Mouse (Mus musculus): Measurements from ENCODE around the gene Rogdi. TPM values are rescaled to one million over a fixed set of nuclear protein-coding genes. Genes with fewer than 3 reads are reported as not detected.
A peak's percentile ranks its signal among the peaks of the same experiment; 100 is the strongest.

The Rogdi gene
- polyA plus RNA-seq, 1 experiment = 50.5 TPM

DNA sequence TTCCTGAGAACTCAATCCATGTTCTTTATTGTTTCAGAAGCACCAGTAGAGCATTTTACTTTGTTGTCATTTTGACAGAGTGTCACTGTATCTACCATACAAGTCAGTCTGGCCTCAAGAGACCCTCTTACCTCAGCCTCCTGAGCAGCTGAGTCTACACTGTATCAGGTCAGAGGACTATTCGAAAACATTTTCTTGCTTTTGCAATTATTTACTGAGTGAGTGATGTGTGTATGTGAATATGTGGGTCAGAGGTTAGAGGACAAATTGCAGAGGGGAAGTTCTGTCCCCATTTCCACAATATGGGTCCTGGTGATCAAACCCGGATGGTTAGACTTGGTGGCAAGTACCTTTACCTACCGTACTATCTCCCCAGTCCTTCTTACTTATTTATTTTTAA is 10.7 kb upstream of the Rogdi start:
- Histone ChIP-seq H3K36me3 (ENCODE audit: control insufficient read depth, insufficient read depth) (peaks cover 75% of the 10 kb centered on the region), H3K4me3 (no peak overlapping the region), H3K4me2 (ENCODE audit: low read depth) (no peak overlapping the region), H3K27me3 (ENCODE audit: control insufficient read depth, insufficient read depth, insufficient read length) (no peaks in the 10 kb centered on the region), H3K79me2 (ENCODE audit: control insufficient read depth, insufficient read depth) (no peaks in the 10 kb centered on the region), H3ac (ENCODE audit: control insufficient read depth, insufficient read length) (no peak overlapping the region)
- TF ChIP-seq POLR2A (IDR thresholded peaks at IDR 0.05; ENCODE audit: insufficient read length, low read depth) (no peak), SRF (IDR thresholded peaks at IDR 0.05; ENCODE audit: control insufficient read depth, insufficient read length, low read depth) (no peak), MYOD1 (IDR thresholded peaks at IDR 0.05; ENCODE audit: control insufficient read depth in 1 of 3, insufficient read length in 2 of 3, low read depth in 2 of 3) (no peak), TCF12 (IDR thresholded peaks at IDR 0.05; ENCODE audit: insufficient read depth, poor library complexity, severe bottlenecking) (no peak), TCF3 (IDR thresholded peaks at IDR 0.05; ENCODE audit: insufficient read length, low read depth) (no peak), MAX (IDR thresholded peaks at IDR 0.05; ENCODE audit: low read depth) (no peak)

GRCm38 (mm10) chr16:5014578-5014977 is 1.2 kb upstream of the Rogdi start:
- H3K79me2 ChIP-seq (ENCODE audit: control insufficient read depth, insufficient read depth) = no peaks in the 10 kb centered on the region
- no peak overlapping the region for H3K4me2 ChIP-seq (ENCODE audit: low read depth)
- no peak overlapping the region for H3ac ChIP-seq (ENCODE audit: control insufficient read depth, insufficient read length)
- no peak overlapping the region for H3K4me3 ChIP-seq
- no peak for TF ChIP-seq TCF12 (IDR thresholded peaks at IDR 0.05; ENCODE audit: insufficient read depth, poor library complexity, severe bottlenecking)
- TF ChIP-seq CEBPB (IDR thresholded peaks at IDR 0.05; ENCODE audit: insufficient read depth, poor library complexity, severe bottlenecking) = no peak
- no peak for TF ChIP-seq POLR2A (IDR thresholded peaks at IDR 0.05; ENCODE audit: insufficient read length, low read depth)
- no peak for TF ChIP-seq SRF (IDR thresholded peaks at IDR 0.05; ENCODE audit: control insufficient read depth, insufficient read length, low read depth)
- no peak for TF ChIP-seq MYOD1 (IDR thresholded peaks at IDR 0.05; ENCODE audit: control insufficient read depth in 1 of 3, insufficient read length in 2 of 3, low read depth in 2 of 3)
- no peak for TF ChIP-seq USF1 (IDR thresholded peaks at IDR 0.05; ENCODE audit: low read depth)
- TF ChIP-seq REST (IDR thresholded peaks at IDR 0.05; ENCODE audit: insufficient read depth, insufficient read length) = no peak
- TF ChIP-seq MAX (IDR thresholded peaks at IDR 0.05; ENCODE audit: low read depth) = no peak
- TF ChIP-seq TCF3 (IDR thresholded peaks at IDR 0.05; ENCODE audit: insufficient read length, low read depth) = no peak
- TF ChIP-seq MYOG (IDR thresholded peaks at IDR 0.05; ENCODE audit: control insufficient read depth in 1 of 3, insufficient read depth in 1 of 3, insufficient read length in 2 of 3, low read depth in 2 of 3) = no peak
- TF ChIP-seq POLR2AphosphoS2 (IDR thresholded peaks at IDR 0.05; ENCODE audit: insufficient read length, low read depth) = no peak
- TF ChIP-seq E2F4 (IDR thresholded peaks at IDR 0.05; ENCODE audit: insufficient read depth) = no peak
- no peaks in the 10 kb centered on the region for H3K27me3 ChIP-seq (ENCODE audit: control insufficient read depth, insufficient read depth, insufficient read length)
- H3K36me3 ChIP-seq (ENCODE audit: control insufficient read depth, insufficient read depth) = peaks cover 29% of the 10 kb centered on the region

DNA sequence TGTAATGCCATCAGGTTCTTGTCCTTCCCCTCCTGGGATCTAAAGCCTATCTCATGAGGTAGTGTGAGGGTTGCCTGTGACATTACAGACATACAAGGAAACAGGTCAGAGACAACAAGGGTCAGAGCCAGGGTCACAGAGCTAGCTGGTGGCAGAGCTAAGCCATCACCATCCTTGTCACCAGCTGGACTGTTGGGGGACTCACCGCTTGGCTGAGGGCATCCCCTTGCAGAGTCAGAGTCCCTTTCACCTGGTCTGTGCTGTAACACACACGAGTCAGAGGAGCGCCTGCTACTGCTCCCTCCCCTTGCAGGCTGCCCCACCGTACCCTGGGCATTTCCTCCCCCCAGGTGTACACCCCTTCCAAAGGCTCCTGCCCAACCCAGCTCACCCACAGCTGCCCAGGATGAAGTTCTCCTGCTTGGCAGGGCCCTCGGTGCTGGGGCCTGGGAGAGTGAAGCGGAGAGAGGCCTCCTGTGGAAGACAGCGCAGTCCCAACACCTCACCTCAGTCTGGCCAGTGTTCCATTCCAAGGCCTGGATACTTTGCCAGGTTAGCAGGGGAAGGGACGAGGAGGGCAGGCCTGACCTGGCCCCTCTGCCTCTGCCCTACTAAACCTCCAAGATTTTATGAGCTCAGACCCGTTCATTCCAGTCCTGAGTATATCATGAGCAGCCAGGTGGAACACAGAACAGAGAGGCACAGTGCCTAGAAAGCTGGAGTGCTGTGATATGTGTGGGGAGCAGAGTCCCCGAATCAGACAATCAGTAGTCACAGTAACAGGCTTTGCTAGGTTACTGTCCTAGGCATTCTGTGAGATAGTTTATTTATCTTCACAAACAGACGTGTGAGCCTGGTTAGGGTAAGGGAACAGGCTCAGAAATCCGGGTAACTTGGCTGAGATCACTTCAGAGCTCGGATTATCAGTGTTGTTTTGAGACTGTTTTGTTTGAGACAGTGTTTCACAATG is 1.0 kb downstream of the Rogdi start:
- peak overlapping the region; percentile 16 for H3ac ChIP-seq (ENCODE audit: control insufficient read depth, insufficient read length)
- H3K36me3 ChIP-seq (ENCODE audit: control insufficient read depth, insufficient read depth) = peaks cover 10% of the 10 kb centered on the region
- H3K27me3 ChIP-seq (ENCODE audit: control insufficient read depth, insufficient read depth, insufficient read length) = no peaks in the 10 kb centered on the region
- H3K4me2 ChIP-seq (ENCODE audit: low read depth) = peak overlapping the region; percentile 97
- H3K4me3 ChIP-seq = peak overlapping the region; percentile 32
- no peak for TF ChIP-seq TCF12 (IDR thresholded peaks at IDR 0.05; ENCODE audit: insufficient read depth, poor library complexity, severe bottlenecking)
- TF ChIP-seq MYOD1 (IDR thresholded peaks at IDR 0.05; ENCODE audit: control insufficient read depth in 1 of 3, insufficient read length in 2 of 3, low read depth in 2 of 3) = no peak
- TF ChIP-seq CEBPB (IDR thresholded peaks at IDR 0.05; ENCODE audit: insufficient read depth, poor library complexity, severe bottlenecking) = no peak
- no peak for TF ChIP-seq TCF3 (IDR thresholded peaks at IDR 0.05; ENCODE audit: insufficient read length, low read depth)
- no peak for TF ChIP-seq MAX (IDR thresholded peaks at IDR 0.05; ENCODE audit: low read depth)
- TF ChIP-seq MYOG (IDR thresholded peaks at IDR 0.05; ENCODE audit: control insufficient read depth in 1 of 3, insufficient read depth in 1 of 3, insufficient read length in 2 of 3, low read depth in 2 of 3) = no peak
- TF ChIP-seq REST (IDR thresholded peaks at IDR 0.05; ENCODE audit: insufficient read depth, insufficient read length) = no peak
- no peaks in the 10 kb centered on the region for H3K79me2 ChIP-seq (ENCODE audit: control insufficient read depth, insufficient read depth)

DNA sequence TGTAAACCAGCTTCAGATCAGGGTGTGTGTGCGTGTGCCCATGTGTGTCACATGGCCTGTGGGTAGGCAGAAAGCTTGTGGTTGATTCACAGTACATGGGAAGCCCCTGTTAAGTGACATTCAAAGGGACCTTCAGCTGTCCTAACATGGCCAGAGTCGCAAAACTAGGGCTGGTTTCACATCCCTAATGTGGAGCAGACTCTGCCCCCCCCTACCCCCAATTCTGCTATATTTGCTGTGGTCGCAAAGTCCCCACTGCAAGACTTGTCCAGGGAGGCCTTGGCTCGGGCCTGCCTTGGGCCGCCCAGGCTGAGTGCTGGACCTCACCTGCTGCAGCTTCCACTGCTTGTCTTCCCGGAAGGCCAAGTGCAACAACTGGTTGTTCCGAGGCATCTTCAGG is 2.1 kb downstream of the Rogdi start:
- Histone ChIP-seq H3ac (ENCODE audit: control insufficient read depth, insufficient read length) (no peak overlapping the region), H3K36me3 (ENCODE audit: control insufficient read depth, insufficient read depth) (peaks cover under 1% of the 10 kb centered on the region), H3K27me3 (ENCODE audit: control insufficient read depth, insufficient read depth, insufficient read length) (no peaks in the 10 kb centered on the region), H3K4me2 (ENCODE audit: low read depth) (no peak overlapping the region), H3K79me2 (ENCODE audit: control insufficient read depth, insufficient read depth) (no peaks in the 10 kb centered on the region), H3K4me3 (no peak overlapping the region)
- no peak for TF ChIP-seq CEBPB (IDR thresholded peaks at IDR 0.05; ENCODE audit: insufficient read depth, poor library complexity, severe bottlenecking)
- no peak for TF ChIP-seq POLR2A (IDR thresholded peaks at IDR 0.05; ENCODE audit: insufficient read length, low read depth)
- no peak for TF ChIP-seq USF1 (IDR thresholded peaks at IDR 0.05; ENCODE audit: low read depth)
- TF ChIP-seq REST (IDR thresholded peaks at IDR 0.05; ENCODE audit: insufficient read depth, insufficient read length) = no peak
- no peak for TF ChIP-seq TCF3 (IDR thresholded peaks at IDR 0.05; ENCODE audit: insufficient read length, low read depth)

DNA sequence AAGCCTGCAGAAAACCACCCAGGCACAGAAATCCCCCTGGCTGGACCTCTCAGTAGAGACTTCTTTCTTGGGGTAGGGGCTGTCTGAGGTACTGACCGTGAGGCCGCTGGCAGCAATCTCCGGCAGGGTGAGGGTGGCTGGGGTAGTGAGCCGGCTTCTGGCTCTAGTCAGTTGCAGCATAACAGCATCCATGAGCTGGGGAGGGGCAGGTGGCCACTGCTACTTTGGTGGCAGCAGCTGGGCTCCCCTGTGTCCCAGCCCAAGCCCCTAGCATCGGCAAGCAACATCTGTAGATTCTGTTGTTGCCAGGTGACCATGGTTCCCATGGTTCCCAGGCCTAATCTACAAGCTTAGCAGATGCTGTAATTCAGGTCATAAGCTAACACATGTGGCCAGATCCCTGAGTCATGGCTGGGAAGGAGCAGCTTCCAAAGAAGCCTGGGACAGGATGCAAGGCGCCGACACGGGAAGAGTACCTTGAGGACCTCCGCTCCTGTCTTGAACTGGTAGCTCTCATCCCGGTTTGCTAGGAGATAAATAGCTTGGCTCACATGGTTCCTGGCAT is 2.9 kb downstream of the Rogdi start:
- Histone ChIP-seq H3ac (ENCODE audit: control insufficient read depth, insufficient read length) (no peak overlapping the region), H3K79me2 (ENCODE audit: control insufficient read depth, insufficient read depth) (no peaks in the 10 kb centered on the region), H3K4me3 (no peak overlapping the region), H3K4me2 (ENCODE audit: low read depth) (no peak overlapping the region), H3K27me3 (ENCODE audit: control insufficient read depth, insufficient read depth, insufficient read length) (no peaks in the 10 kb centered on the region), H3K36me3 (ENCODE audit: control insufficient read depth, insufficient read depth) (no peaks in the 10 kb centered on the region)
- TF ChIP-seq POLR2A (IDR thresholded peaks at IDR 0.05; ENCODE audit: insufficient read length, low read depth) (no peak), POLR2AphosphoS2 (IDR thresholded peaks at IDR 0.05; ENCODE audit: insufficient read length, low read depth) (no peak), TCF12 (IDR thresholded peaks at IDR 0.05; ENCODE audit: insufficient read depth, poor library complexity, severe bottlenecking) (no peak), MYOD1 (IDR thresholded peaks at IDR 0.05; ENCODE audit: control insufficient read depth in 1 of 3, insufficient read length in 2 of 3, low read depth in 2 of 3) (no peak), SRF (IDR thresholded peaks at IDR 0.05; ENCODE audit: control insufficient read depth, insufficient read length, low read depth) (no peak), TCF3 (IDR thresholded peaks at IDR 0.05; ENCODE audit: insufficient read length, low read depth) (no peak), USF1 (IDR thresholded peaks at IDR 0.05; ENCODE audit: low read depth) (no peak), REST (IDR thresholded peaks at IDR 0.05; ENCODE audit: insufficient read depth, insufficient read length) (no peak), MYOG (IDR thresholded peaks at IDR 0.05; ENCODE audit: control insufficient read depth in 1 of 3, insufficient read depth in 1 of 3, insufficient read length in 2 of 3, low read depth in 2 of 3) (no peak), E2F4 (IDR thresholded peaks at IDR 0.05; ENCODE audit: insufficient read depth) (no peak), MAX (IDR thresholded peaks at IDR 0.05; ENCODE audit: low read depth) (no peak), CEBPB (IDR thresholded peaks at IDR 0.05; ENCODE audit: insufficient read depth, poor library complexity, severe bottlenecking) (no peak)

Data from myocyte (in vitro differentiated cells).